Mouse (Mus musculus): Measurements from ENCODE around the gene Idnk.

Idnk gene

DNA sequence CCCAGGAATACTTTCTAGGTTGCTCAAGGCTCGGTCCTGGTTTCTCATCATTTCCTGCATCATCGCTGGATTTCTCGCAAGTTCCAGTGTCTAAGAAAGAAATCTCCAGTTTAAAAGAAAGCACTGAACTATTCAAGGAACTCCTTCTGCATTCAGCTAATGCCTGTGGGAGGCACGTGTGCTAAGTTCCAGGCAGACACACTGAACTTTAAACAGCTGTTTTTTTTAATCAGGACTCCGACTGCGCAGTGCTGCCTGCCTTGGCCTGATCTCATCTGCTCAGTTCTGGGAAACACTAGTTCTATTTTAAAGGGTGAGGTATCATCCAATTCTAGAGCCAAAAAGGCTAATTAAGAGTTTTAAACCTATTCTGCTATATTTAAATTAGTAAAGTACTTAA is 34.7 kb downstream of the Idnk start:
- DNase-seq (ENCODE audit: low read depth, low spot score): no peak

DNA sequence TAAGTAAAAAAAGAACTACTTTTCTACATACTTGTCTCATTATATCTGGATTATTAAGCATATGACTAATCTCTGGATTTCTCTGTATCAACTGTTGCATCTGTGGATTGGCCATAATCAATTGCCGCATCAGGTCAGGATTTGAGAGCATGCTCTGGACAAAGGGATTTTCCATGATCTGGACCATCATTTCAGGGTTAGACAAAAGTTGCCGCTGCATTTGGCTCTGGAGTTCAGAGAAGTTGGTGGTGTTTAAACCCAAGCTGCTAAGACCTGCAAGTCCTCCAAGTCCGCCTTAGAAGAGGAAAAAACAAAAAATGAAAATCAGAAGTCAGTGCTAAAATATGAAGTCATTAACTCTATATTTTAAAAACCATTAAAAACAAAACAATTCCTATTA is 35.8 kb downstream of the Idnk start:
- no peak for DNase-seq (ENCODE audit: low read depth, low spot score)

DNA sequence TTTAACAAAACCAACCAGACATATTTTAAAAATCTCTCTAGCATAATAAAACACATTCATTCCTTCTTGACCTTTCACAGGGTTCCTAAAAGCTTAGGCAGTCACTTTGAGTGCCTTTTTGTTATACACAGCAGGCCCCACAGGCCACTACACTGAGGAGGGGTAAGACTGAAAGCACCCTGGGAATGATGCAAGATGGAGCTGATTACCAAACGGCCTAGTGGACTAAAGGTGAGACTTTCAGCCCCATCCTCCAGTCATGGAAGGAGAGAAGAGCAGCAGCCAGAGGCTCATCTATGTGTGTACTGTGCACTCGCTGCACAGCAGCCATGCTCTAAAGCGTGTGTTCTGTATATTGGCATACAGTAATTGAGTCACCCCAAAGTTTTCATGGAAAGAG is 37.5 kb downstream of the Idnk start:
- no peak for DNase-seq (ENCODE audit: low read depth, low spot score)

GRCm38 (mm10) chr13:58197211-58197610 is 39.8 kb downstream of the Idnk start:
- DNase-seq (ENCODE audit: low read depth, low spot score): no peak

- no peak for DNase-seq (ENCODE audit: low read depth, low spot score)
Observed at GRCm38 (mm10) chr13:58197981-58198640, 40.7 kb downstream of the Idnk start.

- DNase-seq (ENCODE audit: low read depth, low spot score): no peak
Observed at GRCm38 (mm10) chr13:58201343-58201742, 43.9 kb downstream of the Idnk start.

- DNase-seq (ENCODE audit: low read depth, low spot score): no peak
Observed at GRCm38 (mm10) chr13:58201908-58202307, 44.5 kb downstream of the Idnk start.

- DNase-seq (ENCODE audit: low read depth, low spot score): no peak
Observed at GRCm38 (mm10) chr13:58202903-58203302, 45.5 kb downstream of the Idnk start.

- DNase-seq (ENCODE audit: low read depth, low spot score): no peak
Observed at GRCm38 (mm10) chr13:58204202-58204601, 46.8 kb downstream of the Idnk start.

- no peak for DNase-seq (ENCODE audit: low read depth, low spot score)
Observed at GRCm38 (mm10) chr13:58204986-58205385, 47.5 kb downstream of the Idnk start.

DNA sequence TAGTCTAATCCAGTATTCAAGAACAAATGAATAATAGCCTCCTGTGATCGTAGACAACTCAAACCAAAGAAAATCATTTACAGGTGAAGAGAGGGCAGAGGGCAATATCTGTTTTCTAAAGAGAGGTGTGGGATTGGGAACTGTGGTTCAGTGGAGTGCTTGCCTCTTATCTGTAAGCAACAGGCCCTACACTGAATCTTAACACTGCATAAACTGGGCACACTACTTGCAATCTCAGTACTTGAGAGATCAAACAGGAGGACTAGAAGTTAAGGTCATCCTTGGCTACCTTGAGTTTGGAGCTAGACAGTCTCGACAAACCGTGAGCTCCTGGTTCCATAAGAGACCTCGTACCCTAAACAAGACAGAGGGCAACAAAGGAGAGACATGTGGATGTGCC is 48.6 kb downstream of the Idnk start:
- DNase-seq (ENCODE audit: low read depth, low spot score): no peak

DNA sequence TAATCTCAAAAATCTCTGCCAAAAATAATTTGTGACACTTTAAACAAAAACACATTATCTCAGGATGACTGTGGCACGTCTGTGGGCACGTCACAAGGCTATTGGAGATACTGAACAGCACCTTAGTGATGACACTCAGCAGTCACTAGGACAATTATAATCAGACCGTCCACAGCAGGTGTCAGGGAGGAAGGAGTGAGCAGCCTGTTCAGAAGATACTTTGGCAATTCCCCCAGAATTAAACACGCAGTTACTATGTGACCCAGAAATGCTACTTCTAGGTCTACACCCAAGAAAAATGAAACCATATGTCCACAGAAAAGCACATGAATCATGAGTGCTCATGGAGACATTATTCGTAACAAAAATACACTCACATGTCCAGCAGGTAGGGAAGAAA is 53.0 kb downstream of the Idnk start:
- no peak for DNase-seq (ENCODE audit: low read depth, low spot score)

DNA sequence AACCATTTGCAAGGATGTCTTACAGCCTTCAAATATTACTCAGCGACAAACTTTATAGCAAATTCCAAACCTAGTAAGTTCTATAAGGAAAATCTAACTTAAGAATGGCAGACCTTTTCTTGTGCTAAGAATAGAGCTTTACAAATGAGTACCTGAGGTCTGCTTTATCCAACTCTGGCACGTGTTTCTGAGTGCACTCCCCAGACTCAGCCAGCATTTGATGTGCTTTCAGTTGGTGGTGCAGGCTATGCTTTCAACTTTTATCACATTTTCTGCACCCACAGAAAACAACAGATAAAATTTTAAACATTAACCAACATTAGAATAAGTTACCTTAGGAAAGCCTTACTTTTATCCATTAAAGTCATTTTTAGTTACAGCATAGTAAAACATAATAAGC is 55.1 kb downstream of the Idnk start:
- no peak for DNase-seq (ENCODE audit: low read depth, low spot score)

DNA sequence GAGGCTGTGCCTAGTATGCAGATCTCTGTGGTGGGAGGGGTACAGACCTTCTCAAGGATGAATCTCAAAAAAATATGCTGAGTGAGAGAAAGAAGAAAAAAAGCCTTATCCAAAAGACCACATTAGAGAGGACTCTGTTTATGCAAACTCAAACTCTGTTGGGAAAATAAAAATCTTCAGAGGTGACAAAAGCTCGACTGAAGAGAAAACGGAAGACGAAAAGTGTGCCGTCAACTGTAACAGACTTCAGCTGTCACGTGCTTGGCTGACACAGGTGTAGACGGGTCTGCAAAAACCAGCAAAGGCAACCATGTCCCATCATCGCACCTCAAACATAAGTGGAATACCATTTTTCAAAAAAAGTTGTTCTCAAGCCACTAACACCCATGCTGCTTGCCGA is 56.4 kb downstream of the Idnk start:
- no peak for DNase-seq (ENCODE audit: low read depth, low spot score)

Measured in brain, embryonic 18.5 days (tissue).